Mouse (Mus musculus) brain, embryonic 14.5 days (tissue): Measurements from ENCODE around the gene Tlx3.

Experiments used
- CTCF ChIP-seq: fragments of 200-500 bp; IDR thresholded peaks from 2 replicates; pipeline ENCODE4 v1.5.1; 2012; ENCODE audit warnings: inconsistent platforms, mild to moderate bottlenecking, moderate library complexity, borderline replicate concordance; ENCODE audit not compliant: insufficient read depth, insufficient read length; ENCODE audit errors: extremely low read depth
- POLR2A ChIP-seq: fragments of 200-500 bp; IDR thresholded peaks from 2 replicates; pipeline ENCODE4 v1.6.1; 2012; ENCODE audit warnings: mild to moderate bottlenecking, inconsistent platforms, borderline replicate concordance; ENCODE audit not compliant: poor library complexity, insufficient read depth, insufficient read length, severe bottlenecking; ENCODE audit errors: extremely low read depth

DNA sequence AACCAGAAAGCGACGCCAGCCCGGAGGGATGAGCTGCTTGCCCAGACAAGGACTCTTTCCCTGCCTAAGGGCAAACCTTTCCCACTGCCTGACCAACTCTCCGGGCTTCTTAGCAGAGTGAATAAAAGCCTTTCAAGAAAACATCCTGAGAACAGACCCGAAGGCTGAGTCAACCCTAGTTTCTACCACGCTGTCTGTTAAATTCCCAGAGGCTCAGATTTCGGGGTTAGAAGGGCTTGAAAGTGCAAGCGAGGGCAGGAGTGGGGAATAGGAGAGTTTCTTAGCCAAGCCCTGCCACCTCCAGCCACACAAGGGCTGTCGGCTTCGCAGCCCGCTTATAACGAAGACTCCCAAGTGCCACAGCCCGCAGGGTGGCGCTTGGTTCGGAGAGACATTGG, 4.3 kb downstream of the Tlx3 start:
- no peak for TF ChIP-seq CTCF
- TF ChIP-seq POLR2A: no peak
